Mouse (Mus musculus) lung, postnatal 0 days (tissue): ENCODE data around the gene Fcna. TPM values are rescaled to one million over a fixed set of nuclear protein-coding genes. Genes with fewer than 3 reads are reported as not detected.

Experiments
- ATAC-seq: fragments of 200-750 bp; cut with Nextera tagmentation; 2 replicates; pipeline ENCODE4 v1.8.0; 2017; ENCODE audit warnings: moderate library complexity
- DNase-seq: peaks from one replicate; pipeline ENCODE4 v3.0.0-alpha.2; 2016; ENCODE audit warnings: low spot score
- H3K27ac ChIP-seq: fragments of 300-500 bp; sonication (generic); 2 replicates; pipeline ENCODE4 v1.5.1; 2014; ENCODE audit warnings: antibody characterized with exemption, mild to moderate bottlenecking, low read length, mixed read lengths
- H3K27me3 ChIP-seq: fragments of 300-500 bp; sonication (generic); replicated peaks from 2 replicates; pipeline ENCODE4 v1.6.1; 2014; ENCODE audit warnings: low read length, mixed read lengths; ENCODE audit not compliant: insufficient read depth
- H3K36me3 ChIP-seq: fragments of 300-500 bp; sonication (generic); 2 replicates; pipeline ENCODE4 v1.6.1; 2014; ENCODE audit warnings: low read length, mixed read lengths; ENCODE audit not compliant: insufficient read depth
- H3K4me1 ChIP-seq: fragments of 300-500 bp; sonication (generic); 2 replicates; pipeline ENCODE4 v1.6.1; 2014; ENCODE audit warnings: antibody characterized with exemption, low read depth, low read length, mixed read lengths; ENCODE audit not compliant: insufficient read depth
- H3K4me2 ChIP-seq: fragments of 300-500 bp; sonication (generic); replicated peaks from 2 replicates; pipeline ENCODE4 v1.6.1; 2014; ENCODE audit warnings: low read depth, mild to moderate bottlenecking, low read length, moderate library complexity, mixed read lengths
- H3K4me3 ChIP-seq: fragments of 300-500 bp; sonication (generic); 2 replicates; pipeline ENCODE4 v1.5.1; 2014; ENCODE audit warnings: low read depth, low read length
- H3K9ac ChIP-seq: fragments of 300-500 bp; sonication (generic); replicated peaks from 2 replicates; pipeline ENCODE4 v1.6.1; 2014; ENCODE audit warnings: low read depth, mild to moderate bottlenecking
- H3K9me3 ChIP-seq: fragments of 300-500 bp; sonication (generic); 2 replicates; pipeline ENCODE4 v1.6.1; 2016; ENCODE audit warnings: low read length, mixed read lengths
- CTCF ChIP-seq: IDR thresholded peaks from 2 replicates; pipeline ENCODE4 v1.5.1; 2016; ENCODE audit warnings: antibody characterized with exemption, mild to moderate bottlenecking
- EP300 ChIP-seq: IDR thresholded peaks from 2 replicates; pipeline ENCODE4 v1.6.1; 2016; ENCODE audit warnings: antibody characterized with exemption, mild to moderate bottlenecking, control low read depth
- WGBS: fragments of 180-500 bp; shearing (Covaris S2); extraction: QIAGEN DNeasy Blood & Tissue Kit; methylation state at CpG from one replicate; pipeline ENCODE4 v1.1.7; 2014; 5-methylcytosine and 5-hydroxymethylcytosine counted together
- polyA plus RNA-seq: library from polyadenylated mRNA; unstranded; fragments of >200 nt; fragmentation: Nextera tagmentation; extraction: Ambion mirVana; gene quantifications from 2 replicates; pipeline ENCODE4 v1.2.1, GENCODE M21; 2015

The Fcna gene
- polyA plus RNA-seq, 1 experiment from 2014 or later: 2.5 TPM

DNA sequence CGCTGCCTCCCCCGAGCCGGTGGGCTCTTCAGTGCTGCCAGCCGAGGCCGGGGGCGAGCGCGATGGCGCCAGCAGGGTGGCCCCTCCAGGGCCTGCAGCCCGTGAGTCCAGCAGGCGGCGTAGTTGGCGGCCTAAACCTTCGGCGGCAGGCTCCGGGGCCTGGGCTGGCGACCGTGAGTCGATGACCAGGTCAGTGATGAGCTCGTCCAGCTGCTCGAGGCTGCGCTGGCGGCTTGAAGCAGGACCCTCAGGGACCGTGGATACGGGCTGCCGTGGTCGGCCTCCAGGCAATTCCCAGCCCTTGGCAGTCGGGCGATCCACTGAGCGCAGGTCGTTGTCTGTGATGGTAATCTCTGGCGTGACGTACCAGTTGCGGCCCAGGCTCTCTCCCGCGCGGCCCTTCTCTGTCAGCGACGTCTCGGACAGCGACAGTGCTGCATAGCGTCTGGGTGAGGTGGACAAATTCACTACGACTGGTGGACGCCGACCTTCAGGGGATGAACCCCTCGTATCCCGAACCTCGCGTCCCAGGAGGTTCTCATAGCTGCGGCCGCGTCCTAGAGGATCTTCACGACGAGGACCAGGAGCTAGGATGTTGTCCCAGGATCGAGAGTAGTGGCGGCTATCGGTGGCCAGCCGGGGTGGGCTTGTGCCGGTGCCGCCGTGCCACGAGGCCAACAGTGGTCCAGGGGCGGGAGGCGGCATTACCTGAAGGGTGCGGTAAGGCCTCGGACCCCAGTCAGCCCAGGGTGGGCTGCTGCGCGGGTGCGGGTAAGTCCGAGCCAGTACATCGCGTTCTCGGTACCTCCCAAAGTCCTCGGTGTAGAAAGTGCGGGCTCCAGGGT lies 49.7 kb downstream of the Fcna start:
- ATAC-seq: no peak
- Histone ChIP-seq H3K4me2 (peak overlapping the region; percentile 34), H3K4me1 (peaks cover 28% of the 10 kb centered on the region), H3K9me3 (no peaks in the 10 kb centered on the region), H3K36me3 (no peaks in the 10 kb centered on the region), H3K9ac (no peak overlapping the region), H3K27ac (no peak overlapping the region), H3K4me3 (peak overlapping the region; percentile 10; the same call in 1 of the 2 replicates), H3K27me3 (peaks cover 53% of the 10 kb centered on the region)
- no peak for DNase-seq
- no peak for TF ChIP-seq EP300
- TF ChIP-seq CTCF: peak; percentile 44
- WGBS: 7% methylated on average over 71 of the region's 75 CpGs

DNA sequence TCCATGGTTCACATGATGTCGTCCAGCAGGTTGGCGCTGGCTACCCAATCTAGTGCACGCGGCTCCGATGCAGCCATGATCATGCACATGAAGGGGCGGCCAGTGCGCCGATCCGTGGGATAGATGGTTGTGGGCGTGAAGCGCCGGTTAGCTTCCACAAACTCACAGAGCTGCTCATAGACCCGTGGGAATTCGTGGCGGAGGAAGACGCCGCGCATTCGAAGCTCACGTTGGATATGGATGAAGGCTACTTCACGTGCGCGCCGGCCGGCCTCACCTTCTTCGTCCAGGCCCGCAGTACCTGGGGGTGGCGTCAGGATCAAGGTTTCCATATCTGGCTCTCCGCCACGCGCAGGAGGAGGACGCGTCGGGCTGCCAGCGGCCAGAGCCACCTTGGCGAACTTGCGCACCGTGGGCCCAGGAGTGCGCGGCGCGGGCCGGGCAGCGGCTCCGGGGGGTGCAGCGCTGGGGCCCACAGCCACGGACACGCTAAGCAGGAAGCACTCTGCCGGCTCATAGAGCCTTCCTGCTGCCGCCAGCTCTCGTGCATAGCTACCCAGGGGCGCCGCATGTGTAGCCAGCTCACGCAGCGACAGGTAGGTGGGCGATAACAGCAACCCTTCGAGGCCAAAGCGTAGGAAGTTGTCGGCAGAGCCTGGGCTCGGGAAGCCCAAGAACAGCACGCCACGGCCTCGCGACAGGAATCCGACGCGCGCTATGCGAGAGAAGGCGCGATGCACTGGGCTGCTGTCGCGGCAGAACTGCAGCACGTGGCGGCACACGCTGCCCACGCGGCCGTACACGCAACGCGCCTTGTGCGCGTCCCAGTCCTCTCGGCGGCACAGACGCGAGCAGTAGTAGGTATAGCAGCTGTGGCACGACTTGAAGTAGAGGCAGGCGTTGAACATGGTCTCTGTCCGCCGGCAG lies 50.6 kb downstream of the Fcna start:
- peaks cover 28% of the 10 kb centered on the region for H3K4me1 ChIP-seq
- no peak for ATAC-seq
- H3K27ac ChIP-seq: no peak overlapping the region
- 14% methylated on average over 92 of the region's 92 CpGs for WGBS
- no peaks in the 10 kb centered on the region for H3K36me3 ChIP-seq
- peak overlapping the region; percentile 34 for H3K4me2 ChIP-seq
- no peak for DNase-seq
- H3K9ac ChIP-seq: no peak overlapping the region
- H3K27me3 ChIP-seq: peaks cover 53% of the 10 kb centered on the region
- TF ChIP-seq EP300: no peak
- no peak for TF ChIP-seq CTCF
- peak overlapping the region; percentile 10; the same call in 1 of the 2 replicates for H3K4me3 ChIP-seq
- no peaks in the 10 kb centered on the region for H3K9me3 ChIP-seq

DNA sequence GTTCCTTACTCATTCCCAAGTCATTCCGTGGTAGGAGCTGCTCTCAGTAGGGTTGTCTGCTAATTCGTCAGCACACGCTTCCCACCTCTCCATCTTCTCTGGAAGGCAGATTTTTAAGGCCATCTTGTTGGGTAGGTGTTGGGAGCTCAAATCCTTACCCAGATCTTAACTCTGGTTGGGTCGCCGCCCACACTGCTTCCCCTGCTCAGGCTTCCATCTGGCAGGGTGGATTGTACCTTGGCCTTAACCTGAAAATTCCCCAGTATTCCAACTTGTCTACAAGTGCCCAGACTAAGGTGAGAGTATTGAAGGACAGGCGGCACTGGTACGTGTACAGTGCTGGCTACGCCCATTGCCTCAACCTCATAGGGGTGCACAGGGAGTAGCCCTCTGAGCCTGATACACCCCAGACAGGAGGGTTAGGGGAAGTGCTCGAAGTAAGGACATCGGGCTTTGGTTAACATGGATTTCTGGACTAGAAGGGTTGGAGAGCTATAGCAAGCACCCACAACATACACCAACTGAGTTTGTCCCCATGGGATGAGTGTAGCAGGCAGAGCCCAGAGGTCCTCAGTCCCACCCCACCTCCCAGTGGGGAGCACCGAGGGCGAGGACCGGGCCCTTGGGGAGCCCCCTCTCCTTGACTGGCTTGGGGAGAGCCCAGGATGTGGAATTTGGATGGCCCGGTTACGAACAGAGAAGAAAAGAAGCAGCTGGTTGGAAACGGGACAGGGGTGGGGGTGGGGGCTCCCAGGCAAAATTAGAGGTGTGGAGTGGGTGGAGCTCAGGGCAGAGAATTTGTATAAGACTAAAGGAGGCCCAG lies 51.6 kb downstream of the Fcna start:
- DNase-seq: no peak
- no peak overlapping the region for H3K27ac ChIP-seq
- no peak overlapping the region for H3K4me3 ChIP-seq
- no peaks in the 10 kb centered on the region for H3K36me3 ChIP-seq
- H3K4me2 ChIP-seq: no peak overlapping the region
- peaks cover 53% of the 10 kb centered on the region for H3K27me3 ChIP-seq
- H3K9ac ChIP-seq: no peak overlapping the region
- 72% methylated on average over 16 of the region's 16 CpGs for WGBS
- TF ChIP-seq EP300: no peak
- TF ChIP-seq CTCF: no peak
- H3K4me1 ChIP-seq: peaks cover 26% of the 10 kb centered on the region
- no peak for ATAC-seq
- no peaks in the 10 kb centered on the region for H3K9me3 ChIP-seq

GRCm38 (mm10) chr2:25575432-25576027 lies 52.3 kb downstream of the Fcna start:
- Histone ChIP-seq H3K4me3 (peak overlapping the region; percentile 46), H3K27ac (peak overlapping the region; percentile 87; the same call in 1 of the 2 replicates), H3K27me3 (peaks cover 46% of the 10 kb centered on the region), H3K9ac (peak overlapping the region; percentile 23; the same call in 1 of the 2 replicates), H3K4me2 (peak overlapping the region; percentile 81), H3K9me3 (no peaks in the 10 kb centered on the region), H3K4me1 (peaks cover 23% of the 10 kb centered on the region), H3K36me3 (no peaks in the 10 kb centered on the region)
- TF ChIP-seq EP300 (no peak), CTCF (no peak)
- WGBS: 7% methylated on average over 21 of the region's 21 CpGs
- DNase-seq (peak; percentile 72), ATAC-seq (peak; percentile 27)

Other genes starting within 250 kb of the Fcna start
- gene Entpd2, start 232.2 kb downstream of the Fcna start, polyA plus RNA-seq: 2.6 and 2.8 TPM in 2 replicates
- 42.7 and 45.3 TPM in 2 replicates for gene Npdc1, start 228.7 kb downstream of the Fcna start, polyA plus RNA-seq
- gene Fut7, start 204.8 kb downstream of the Fcna start, polyA plus RNA-seq: 0.32 and 0.45 TPM in 2 replicates
- 2.7 and 4.0 TPM in 2 replicates for gene Abca2, start 199.3 kb downstream of the Fcna start, polyA plus RNA-seq
- 633 and 715 TPM in 2 replicates for gene Clic3, start 171.2 kb downstream of the Fcna start, polyA plus RNA-seq
- 67.4 and 68.9 TPM in 2 replicates for gene Paxx, start 166.9 kb downstream of the Fcna start, polyA plus RNA-seq
- 5.8 and 6.1 TPM in 2 replicates for gene Ptgds, start 158.0 kb downstream of the Fcna start, polyA plus RNA-seq
- not detected in 2 replicates for gene Lcn12, start 134.1 kb downstream of the Fcna start, polyA plus RNA-seq
- 39.7 and 43.4 TPM in 2 replicates for gene Fbxw5, start 127.3 kb downstream of the Fcna start, polyA plus RNA-seq
- gene C8g, start 126.3 kb downstream of the Fcna start, polyA plus RNA-seq: 2.6 and 3.2 TPM in 2 replicates
- 20.7 and 21.0 TPM in 2 replicates for gene Traf2, start 81.1 kb downstream of the Fcna start, polyA plus RNA-seq
- 297 and 329 TPM in 2 replicates for gene Edf1, start 70.2 kb downstream of the Fcna start, polyA plus RNA-seq
- 0.31 and 1.2 TPM in 2 replicates for gene Mamdc4, start 53.2 kb downstream of the Fcna start, polyA plus RNA-seq
- gene Phpt1, start 52.8 kb downstream of the Fcna start, polyA plus RNA-seq: 97.7 and 103 TPM in 2 replicates
- gene Ajm1, start 46.3 kb downstream of the Fcna start, polyA plus RNA-seq: 0.07 TPM in 1 of 2 replicates, not detected in the other
- 34.7 and 41.2 TPM in 2 replicates for gene Rabl6, start 19.5 kb downstream of the Fcna start, polyA plus RNA-seq
- gene Ccdc183, start 10.4 kb downstream of the Fcna start, polyA plus RNA-seq: 0.38 and 0.44 TPM in 2 replicates
- gene Tmem141, start 6.0 kb downstream of the Fcna start, polyA plus RNA-seq: 26.0 and 29.9 TPM in 2 replicates
- not detected in 2 replicates for gene Lcn8, start 25.1 kb upstream of the Fcna start, polyA plus RNA-seq
- not detected in 2 replicates for gene Lcn5, start 29.9 kb upstream of the Fcna start, polyA plus RNA-seq
- not detected in 2 replicates for gene Lcn6, start 48.8 kb upstream of the Fcna start, polyA plus RNA-seq
- not detected in 2 replicates for gene Lcn10, start 54.7 kb upstream of the Fcna start, polyA plus RNA-seq
- gene Obp2a, start 72.0 kb upstream of the Fcna start, polyA plus RNA-seq: not detected in 2 replicates
- 57.8 and 58.7 TPM in 2 replicates for gene Bmyc, start 78.7 kb upstream of the Fcna start, polyA plus RNA-seq
- gene Obp2b, start 109.0 kb upstream of the Fcna start, polyA plus RNA-seq: not detected in 2 replicates
- not detected in 2 replicates for gene Lcn3, start 137.5 kb upstream of the Fcna start, polyA plus RNA-seq
- not detected in 2 replicates for gene Lcn11, start 149.0 kb upstream of the Fcna start, polyA plus RNA-seq
- gene Gm13539, start 154.2 kb upstream of the Fcna start, polyA plus RNA-seq: 0.51 and 0.95 TPM in 2 replicates
- gene Glt6d1, start 187.8 kb upstream of the Fcna start, polyA plus RNA-seq: not detected in 2 replicates
- not detected in 2 replicates for gene Lcn9, start 195.1 kb upstream of the Fcna start, polyA plus RNA-seq
- not detected in 2 replicates for gene Sohlh1, start 219.2 kb upstream of the Fcna start, polyA plus RNA-seq
- gene Kcnt1, start 235.7 kb upstream of the Fcna start, polyA plus RNA-seq: 0.17 and 0.21 TPM in 2 replicates